Mouse (Mus musculus) cerebellum, adult 9-11 months (tissue): Measurements from ENCODE around the gene Gm49388.

Experiments used
- DNase-seq: peaks from one replicate; pipeline ENCODE4 v3.0.0; 2022

The Gm49388 gene

DNA sequence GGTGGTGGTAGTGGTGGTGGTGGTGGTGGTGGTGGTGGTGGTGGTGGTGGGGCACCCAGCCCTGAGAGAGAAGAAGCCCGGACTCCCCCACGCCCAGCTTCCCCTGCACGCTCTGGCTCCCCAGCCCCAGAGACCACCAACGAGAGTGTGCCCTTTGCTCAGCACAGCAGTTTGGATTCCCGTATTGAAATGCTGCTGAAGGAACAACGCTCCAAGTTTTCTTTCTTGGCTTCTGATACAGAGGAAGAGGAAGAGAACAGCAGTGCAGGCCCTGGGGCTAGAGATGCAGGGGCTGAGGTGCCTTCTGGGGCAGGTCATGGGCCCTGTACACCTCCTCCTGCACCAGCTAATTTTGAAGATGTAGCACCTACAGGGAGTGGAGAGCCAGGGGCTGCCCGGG, at the start of gene Gm49388:
TSS of gene Gm49388 (plus strand) at position 301 of the 400 bp plus-strand sequence.
- DNase-seq, result no peak

DNA sequence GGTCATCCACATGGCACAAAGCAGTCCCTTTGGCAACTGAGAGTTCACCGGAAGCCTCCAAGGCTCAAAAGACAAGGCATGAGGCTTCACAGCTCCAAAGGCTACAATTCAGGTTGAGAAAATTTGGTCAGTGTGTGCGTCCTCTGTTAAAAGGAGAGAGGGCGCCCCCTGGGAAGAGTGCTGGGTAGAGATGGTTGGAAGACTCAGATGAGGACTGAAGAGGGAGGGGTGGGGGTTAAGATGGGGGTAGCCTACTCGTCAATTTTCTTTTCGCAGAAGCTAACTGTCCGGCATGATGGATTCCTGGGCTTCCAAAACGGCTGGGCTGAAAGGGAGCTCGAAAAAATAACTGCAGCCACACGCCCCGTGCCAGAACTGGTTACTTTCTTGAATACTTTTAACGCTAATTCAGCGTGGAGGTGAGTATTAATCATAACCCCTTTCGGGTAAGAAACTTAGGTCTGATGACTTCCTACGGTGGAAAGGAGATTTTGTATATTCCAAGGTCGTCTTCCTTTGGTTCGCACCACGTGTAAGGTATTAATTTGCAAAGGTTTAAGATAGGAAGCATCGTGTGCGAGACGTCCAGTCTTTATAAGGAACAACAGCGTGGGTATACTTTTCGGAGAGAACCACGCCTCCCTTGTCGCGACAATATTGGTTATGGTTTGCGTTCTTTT, 40.9 kb upstream of the Gm49388 start, which contains the start of gene Fbxl19:
TSS of gene Fbxl19 (plus strand) at position 178 of the 680 bp plus-strand sequence.
- peak; percentile 84 for DNase-seq

DNA sequence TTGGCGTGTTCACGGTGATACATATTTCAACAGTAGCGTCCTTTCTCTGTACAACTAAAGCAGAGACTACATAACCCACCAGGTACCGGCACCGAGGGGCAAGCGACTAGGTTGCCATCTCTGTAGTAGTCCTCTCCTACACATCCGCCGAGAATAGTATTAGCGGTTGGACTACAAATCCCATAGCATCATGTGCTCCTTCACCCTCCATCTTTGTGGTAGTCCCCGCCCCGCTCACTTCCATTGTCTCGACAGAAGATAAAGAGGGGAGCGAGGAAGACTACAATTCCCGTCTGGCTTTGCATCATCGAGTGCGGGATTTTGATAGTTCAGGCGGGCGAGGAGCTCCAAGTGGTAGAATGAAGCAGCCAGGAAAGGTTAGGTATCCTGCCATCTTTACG, 40.2 kb upstream of the Gm49388 start:
- peak; percentile 97 for DNase-seq

DNA sequence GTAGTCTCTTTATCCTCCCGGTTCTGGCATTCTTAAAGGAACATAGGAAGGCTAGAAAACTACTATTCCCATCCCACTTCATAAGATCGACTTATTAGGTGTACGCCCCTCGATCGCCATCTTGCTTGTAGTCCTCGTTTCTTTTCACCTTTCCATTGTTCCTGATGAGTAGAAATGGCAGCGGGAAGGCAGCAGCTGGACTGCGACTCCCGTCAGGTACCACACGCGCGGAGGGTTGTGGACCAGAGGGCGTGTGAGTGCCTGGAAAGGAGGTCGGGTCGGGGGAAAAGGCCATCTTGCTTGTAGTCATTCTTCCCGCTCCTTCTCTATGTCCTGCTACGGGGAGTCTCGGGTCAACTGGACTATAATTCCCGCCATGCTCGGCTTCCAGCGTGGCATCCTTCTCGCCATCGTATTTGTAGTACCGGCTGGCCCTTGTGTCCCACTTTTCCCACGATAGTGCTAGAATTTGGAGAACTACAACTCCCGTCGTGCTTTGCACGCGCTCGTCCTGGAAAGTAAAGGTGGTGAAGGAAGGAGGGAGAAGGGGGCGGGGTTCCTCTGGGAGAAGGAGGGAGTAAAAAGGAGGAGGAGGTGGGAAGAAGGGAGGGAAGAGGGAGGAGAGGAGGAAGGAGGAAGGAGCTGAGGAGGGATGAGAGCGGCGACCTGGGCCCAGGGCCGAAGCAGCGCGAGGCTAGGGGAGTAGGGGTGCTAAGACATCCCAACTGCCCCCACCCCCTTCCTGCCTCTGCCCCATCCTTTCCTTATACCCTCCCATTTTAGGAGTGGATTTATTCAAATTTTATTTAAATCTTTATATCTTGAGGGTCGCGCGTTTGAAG, 39.5 kb upstream of the Gm49388 start:
- peak; percentile 100 for DNase-seq

DNA sequence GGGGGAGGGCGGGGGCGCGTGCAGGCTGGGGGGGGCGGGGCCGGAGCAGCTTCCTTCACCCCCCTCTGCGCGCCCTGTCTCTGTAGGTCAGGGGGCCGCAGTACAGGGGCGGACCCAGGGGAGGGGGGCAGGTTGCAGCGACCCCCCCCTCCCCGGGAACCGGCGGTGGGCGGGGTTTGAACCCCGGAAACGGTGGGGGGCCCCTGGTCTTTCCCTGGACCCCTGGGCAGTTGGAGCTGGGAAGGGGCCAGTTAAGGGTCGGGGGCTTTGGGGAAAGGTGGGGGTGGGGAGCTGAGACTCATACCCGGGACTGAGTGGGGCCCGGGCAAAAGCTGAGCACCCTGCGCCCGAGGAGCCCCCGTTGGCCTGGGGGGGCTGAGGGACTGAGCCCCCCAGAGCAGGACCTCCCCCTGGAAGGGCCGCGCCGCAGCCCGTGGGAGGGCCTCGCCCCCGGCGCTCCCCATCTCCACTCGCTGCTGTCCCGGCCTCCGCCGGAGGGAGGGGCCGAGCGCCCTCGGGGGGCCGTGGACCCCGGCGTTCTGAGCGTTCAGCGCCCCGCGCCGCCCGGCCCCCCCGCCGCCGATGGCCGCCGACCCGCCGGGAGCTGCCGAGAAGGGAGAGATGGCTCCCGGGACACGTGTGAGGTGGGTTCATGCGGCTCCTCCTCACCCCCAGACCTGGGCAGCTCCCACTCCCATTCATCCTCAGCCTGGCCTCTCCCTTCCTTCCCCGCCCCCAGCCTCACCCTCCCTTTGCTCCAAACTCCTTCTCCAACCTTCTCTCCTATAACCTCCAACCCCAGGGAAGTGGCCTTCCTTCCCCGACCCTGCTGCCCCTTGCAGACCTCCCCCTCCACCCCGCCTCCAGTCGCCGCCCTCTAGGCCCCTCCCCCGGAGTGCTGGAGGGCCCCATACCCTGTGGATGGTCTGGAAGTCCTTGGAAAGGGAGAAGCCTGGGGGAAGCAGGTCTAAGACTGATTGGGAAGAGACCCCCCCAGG, 38.6 kb upstream of the Gm49388 start:
- peak; percentile 84 for DNase-seq

DNA sequence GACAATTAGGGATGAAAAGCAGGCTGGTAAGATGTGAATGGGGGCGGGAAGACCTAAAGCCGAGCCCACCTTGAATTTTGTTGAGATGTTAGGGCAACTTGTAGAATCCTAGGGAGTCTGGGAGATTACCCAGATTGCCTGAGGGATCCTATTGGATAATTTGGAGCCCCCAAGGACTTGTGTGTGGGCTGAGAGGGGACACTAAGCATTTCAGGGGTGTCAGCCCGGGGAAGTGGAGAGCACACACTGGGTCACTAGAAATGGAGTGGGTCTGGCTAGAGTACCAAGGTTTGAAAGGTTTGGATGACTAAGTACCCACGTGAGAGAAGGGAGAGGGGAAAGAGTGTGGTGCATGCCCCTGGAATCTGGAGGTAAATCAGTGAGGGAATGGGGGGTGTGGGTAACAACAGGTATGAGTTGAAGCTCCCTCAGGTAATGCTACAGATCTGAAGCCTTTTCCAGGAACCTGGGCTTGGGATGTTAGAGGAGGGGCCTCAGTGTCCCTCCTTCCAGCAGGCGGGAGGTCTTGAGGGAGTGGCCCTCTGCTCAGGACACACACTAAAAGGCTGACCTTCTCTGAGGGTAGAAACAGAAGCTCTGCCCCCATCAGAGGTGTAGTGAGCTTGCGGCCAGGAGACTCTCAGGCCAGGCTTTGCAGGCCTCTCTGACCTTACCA, 37.7 kb upstream of the Gm49388 start:
- peak; percentile 64 for DNase-seq

DNA sequence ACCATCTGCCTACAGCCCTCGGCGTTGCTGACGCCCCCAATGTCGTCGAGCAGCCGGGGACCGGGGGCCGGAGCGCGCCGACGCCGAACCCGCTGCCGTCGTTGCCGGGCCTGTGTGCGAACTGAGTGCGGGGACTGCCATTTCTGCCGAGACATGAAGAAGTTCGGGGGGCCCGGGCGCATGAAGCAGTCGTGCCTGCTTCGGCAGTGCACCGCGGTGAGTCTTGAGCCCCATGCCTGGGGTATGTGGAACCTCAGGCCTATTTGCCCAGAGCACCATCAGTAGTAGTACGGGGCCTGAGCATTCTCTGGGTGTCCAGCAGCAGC, 37.2 kb upstream of the Gm49388 start:
- no peak for DNase-seq

DNA sequence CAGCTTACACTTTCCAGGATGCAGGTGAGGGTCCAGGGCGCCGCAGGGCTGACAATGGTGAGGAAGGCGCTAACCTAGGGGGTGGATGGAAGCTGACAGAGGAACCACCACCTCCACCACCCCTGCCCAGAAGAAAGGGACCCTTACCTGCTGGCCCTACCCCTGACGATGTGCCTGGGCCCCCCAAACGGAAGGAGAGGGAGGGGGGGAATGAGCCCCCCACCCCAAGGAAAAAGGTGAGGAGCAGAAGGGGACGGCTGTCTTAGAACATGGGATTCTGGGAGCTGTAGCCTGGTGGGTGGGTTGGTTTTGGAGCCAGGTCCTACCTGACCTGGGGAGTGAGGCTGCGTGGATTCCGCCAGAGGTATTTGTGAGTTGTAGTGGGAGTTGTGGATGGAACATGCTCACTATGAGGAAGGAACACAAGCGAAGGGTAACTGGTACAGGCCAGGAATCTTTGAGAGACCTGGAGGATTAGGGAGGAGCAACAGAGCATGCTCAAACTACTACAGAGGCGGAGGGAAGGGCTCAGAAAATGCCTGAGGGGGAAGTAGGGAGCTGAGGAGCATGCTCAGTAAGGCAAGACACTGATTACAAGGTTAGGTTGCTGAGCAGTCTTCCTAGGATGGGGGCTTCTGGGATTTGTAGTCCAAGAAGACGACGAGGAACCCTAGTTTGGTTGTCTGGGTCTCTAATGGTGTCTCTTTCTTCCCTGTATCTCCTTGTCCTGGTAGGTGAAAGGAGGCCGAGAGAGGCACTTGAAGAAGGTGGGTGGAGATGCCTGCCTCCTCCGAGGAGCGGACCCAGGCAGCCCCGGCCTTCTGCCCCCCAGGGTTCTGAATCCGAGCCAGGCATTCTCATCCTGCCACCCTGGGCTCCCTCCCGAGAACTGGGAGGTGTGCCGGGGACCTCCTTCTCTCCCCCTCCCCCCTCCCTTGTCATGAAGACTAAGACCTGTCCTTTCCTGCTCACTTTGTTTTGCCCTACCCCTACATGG, 35.0 kb upstream of the Gm49388 start:
- peak; percentile 80 for DNase-seq

DNA sequence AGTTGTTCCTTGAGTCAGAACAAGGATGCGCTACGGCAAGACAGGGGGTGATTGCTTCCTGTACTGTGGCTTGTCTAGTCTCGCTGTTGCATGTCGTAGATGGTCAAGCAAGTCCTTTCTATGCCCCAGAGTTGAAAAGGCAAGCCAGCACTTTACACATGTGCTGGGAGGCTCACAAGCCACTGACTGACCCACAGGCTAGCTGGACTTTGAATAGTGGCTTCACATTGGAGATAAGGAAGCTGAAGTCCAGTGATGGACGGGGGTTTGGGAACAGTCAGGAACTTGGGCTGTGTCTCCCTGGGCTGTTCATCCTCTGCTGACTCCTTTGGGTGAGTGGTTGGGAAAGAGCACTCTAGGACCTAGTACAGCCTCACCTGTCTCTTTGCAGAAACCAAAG, 33.8 kb upstream of the Gm49388 start:
- DNase-seq, result no peak

DNA sequence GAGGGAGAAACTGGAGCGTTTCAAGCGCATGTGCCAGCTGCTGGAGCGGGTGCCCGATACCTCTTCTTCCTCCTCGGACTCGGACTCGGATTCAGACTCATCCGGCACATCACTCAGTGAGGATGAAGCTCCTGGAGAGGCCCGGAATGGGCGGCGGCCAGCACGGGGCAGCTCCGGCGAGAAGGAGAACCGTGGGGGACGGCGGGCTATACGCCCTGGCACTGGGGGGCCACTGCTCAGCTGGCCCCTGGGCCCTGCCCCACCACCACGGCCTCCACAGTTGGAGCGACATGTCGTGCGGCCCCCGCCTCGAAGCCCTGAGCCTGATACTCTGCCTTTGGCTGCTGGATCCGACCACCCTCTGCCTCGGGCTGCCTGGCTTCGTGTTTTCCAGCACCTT, 33.3 kb upstream of the Gm49388 start:
- peak; percentile 53 for DNase-seq

DNA sequence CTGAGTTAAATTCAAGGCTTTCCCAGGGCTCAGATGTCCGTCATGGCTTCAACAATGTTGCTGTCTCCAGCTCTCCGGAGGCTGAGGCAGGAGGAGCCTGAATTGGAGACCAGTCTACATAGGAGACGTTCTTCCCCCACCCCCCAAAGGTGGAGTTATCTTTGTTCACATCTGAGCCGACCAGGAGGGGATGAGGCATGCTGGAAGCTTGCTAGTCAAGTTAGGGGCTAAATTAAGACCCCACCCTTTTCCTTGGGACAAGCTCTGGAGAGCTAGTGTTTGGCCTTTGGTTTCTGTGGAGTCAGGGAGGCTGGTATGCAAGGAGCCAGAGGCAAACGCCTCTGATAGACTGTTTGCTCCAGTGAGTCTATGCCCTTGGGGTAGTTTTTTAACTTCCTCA, 32.2 kb upstream of the Gm49388 start:
- DNase-seq, result no peak

DNA sequence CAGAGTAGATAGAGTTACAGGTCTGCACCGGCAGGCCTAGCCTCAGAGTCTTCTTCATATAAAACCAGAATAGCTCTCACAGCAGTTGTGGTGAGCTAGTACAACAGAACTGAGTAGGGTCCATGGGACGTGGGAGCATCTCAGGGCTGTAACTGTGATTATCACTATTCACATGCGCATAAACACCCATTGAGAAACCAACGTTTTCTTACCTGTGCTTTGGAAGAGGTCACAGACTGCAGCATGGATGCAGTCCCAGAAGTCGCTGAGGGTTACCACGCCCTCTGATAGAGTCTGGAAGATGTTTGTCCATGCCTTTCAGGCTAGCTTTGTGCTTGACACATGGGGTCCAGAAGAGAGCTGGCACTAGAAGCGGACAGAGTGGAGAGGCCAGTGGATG, 31.7 kb upstream of the Gm49388 start:
- DNase-seq, result no peak

DNA sequence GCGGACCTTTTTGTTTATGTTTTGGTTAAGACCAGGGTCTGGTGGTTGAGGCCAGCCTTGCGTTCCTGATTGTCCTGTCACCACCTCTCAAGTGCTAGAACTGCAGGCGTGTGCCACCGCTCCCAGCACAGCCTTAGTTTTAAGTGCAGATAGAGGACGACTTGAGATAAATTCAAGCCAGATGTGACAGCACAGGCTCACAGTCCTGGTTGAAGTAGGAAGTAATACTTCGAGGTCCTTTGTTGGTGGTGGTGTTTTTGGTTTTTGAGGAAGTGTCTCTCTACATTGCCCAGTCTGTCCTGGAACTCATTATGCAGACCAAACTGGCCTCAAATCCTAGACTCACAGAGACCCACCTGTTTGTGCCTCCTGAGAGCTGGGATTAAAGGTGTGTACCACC, 25.7 kb upstream of the Gm49388 start:
- DNase-seq, result no peak

DNA sequence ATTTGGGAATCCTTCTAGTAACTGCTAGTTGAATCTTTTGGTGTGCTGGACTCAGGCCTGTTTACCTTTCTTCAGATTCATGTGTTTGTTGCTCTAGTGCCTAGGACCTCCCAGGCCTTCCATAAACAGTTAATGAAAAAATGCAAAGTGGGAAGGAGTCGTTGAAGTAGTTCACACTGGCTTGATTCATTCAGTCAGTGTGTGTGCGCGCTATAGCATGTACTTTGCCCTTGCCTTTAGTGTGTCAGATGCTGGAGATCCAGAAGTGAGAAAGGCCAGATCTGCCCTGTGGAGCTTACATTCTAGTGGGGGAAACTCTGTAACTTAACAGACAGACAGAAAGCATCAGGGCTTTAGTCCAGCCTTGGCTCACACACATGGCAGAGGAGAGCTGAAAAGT, 24.9 kb upstream of the Gm49388 start:
- DNase-seq, result no peak

DNA sequence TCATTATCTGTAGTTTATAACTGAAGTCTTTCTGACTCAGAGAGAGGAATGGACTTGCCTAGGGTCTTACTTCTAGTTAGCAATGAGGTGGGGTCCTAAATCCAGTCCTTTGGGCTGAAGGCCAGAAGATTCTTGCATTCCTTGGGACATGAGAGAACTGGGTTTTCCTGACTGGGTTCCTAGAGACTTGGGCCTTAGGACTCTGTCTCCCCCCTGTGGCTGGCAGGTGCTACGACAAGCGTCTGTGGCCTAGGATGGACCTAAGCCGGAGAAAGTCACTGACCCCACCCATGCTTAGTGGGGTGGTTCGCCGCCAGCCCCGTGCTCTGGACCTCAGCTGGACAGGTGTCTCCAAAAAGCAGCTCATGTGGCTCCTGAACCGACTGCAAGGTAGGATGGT, 24.4 kb upstream of the Gm49388 start:
- DNase-seq, result peak; percentile 73

DNA sequence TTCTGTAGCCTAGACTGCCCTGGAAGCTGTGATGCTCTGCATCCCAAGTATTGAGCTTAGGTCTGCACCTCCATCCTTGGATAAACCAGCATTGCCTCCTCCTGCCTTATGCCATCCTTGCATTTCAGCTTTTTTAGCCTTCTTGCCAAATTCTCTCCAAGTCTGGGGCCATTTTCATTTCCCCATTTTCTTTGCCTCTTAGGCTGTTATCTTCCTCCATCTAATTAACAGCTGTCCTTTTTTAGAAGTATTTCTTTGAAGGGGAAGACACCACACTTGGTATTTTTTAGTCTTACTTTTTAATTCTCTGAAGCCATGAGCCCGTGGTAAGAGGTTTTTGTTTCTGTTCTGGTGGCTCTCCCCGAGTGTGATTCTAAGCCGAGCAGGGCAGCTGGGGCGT, 21.8 kb upstream of the Gm49388 start:
- DNase-seq, result no peak

DNA sequence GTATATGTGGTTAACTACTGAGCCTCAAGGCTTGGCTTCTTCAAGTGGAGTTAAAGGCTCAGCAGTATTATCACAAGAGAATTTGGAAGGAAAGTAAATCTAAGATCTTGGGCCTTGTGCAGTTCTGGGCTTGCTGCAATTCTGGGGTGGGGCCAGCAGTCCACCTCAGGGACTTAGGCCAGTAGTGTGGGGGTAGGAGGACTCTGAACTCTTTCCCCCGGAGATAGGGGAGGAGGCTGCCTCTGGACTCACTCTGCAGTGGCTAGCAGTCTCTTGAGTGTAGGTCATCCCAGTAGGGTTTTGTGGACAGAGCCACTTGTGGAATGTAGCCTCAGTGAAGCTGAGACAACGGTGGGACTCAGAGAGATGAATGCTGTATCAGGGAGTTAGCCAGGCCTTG, 19.7 kb upstream of the Gm49388 start:
- no peak for DNase-seq

DNA sequence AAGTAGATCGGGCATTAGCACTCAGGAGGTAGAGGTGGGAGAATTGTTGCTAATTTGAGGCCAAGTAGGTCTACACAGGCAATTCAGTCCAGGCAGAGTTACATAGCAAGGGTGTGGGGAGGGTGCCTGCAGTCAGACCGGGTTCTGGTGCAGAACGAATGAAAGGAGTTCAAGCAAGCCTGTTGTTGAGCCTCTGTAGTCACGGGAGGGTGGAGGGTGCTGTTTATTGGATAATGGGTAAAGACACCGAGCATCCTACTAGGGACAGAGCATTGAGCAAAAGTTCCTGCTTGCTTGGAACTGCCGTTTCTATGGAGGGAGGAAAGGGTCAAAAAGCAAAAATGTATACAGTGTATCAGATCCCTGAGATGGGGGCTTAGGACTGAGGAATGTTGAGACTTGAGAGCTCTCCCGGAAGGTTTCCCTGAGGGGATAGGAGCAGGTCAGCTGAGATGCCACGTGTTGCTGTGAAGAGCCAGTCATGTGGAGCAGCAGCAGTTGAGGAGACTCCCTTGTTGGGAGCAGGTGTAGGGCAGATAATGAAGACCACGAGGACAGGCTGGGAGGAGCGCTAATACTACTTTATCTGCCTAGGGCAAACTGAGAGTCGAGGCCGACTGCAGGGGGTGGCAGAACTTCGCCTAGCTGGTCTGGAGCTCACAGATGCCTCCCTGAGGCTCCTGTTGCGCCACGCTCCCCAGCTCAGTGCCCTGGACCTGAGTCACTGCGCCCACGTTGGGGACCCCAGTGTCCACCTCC, 18.4 kb upstream of the Gm49388 start:
- DNase-seq, result no peak

DNA sequence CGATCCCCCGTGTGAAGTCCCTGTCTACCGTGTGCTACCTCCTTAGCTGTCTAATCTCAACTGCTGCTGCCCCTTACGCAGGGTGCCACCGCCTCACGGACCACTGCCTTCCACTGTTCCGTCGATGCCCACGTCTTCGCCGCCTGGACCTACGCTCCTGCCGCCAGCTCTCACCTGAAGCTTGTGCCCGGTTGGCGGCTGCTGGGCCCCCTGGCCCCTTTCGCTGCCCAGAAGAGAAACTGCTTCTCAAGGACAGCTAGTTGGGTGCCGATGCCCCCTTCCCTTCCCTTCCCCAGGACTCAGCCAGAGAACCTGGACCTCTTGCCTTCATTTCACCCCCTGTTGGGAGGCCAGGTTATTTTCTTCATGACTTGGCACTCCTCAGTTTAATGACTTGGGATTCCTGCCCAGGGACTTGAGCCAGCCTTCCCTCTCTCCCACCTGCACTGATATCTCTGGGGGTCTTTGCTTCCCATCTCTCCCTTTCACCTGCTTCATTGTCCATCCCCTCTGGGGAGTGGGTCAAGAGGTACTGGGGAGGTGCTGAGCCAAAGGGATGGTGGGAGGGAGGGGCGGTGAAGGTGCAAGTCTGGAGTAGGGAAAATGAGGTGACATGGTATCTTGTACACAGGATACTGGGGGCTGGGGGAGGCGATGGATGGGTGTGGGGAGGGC, 17.6 kb upstream of the Gm49388 start:
- peak; percentile 67 for DNase-seq
